Mouse (Mus musculus) lung, postnatal 0 days (tissue): ENCODE measurements around the gene Dglucy. TPM values are rescaled to one million over a fixed set of nuclear protein-coding genes. Genes with fewer than 3 reads are reported as not detected.

Source experiments
- ATAC-seq: fragments of 200-750 bp; cut with Nextera tagmentation; 2 replicates; pipeline ENCODE4 v1.8.0; 2017; ENCODE audit warnings: moderate library complexity
- DNase-seq: peaks from one replicate; pipeline ENCODE4 v3.0.0-alpha.2; 2016; ENCODE audit warnings: low spot score
- H3K27ac ChIP-seq: fragments of 300-500 bp; sonication (generic); 2 replicates; pipeline ENCODE4 v1.5.1; 2014; ENCODE audit warnings: antibody characterized with exemption, mild to moderate bottlenecking, low read length, mixed read lengths
- H3K27me3 ChIP-seq: fragments of 300-500 bp; sonication (generic); replicated peaks from 2 replicates; pipeline ENCODE4 v1.6.1; 2014; ENCODE audit warnings: low read length, mixed read lengths; ENCODE audit not compliant: insufficient read depth
- H3K36me3 ChIP-seq: fragments of 300-500 bp; sonication (generic); 2 replicates; pipeline ENCODE4 v1.6.1; 2014; ENCODE audit warnings: low read length, mixed read lengths; ENCODE audit not compliant: insufficient read depth
- H3K4me1 ChIP-seq: fragments of 300-500 bp; sonication (generic); 2 replicates; pipeline ENCODE4 v1.6.1; 2014; ENCODE audit warnings: antibody characterized with exemption, low read depth, low read length, mixed read lengths; ENCODE audit not compliant: insufficient read depth
- H3K4me2 ChIP-seq: fragments of 300-500 bp; sonication (generic); replicated peaks from 2 replicates; pipeline ENCODE4 v1.6.1; 2014; ENCODE audit warnings: low read depth, mild to moderate bottlenecking, low read length, moderate library complexity, mixed read lengths
- H3K4me3 ChIP-seq: fragments of 300-500 bp; sonication (generic); 2 replicates; pipeline ENCODE4 v1.5.1; 2014; ENCODE audit warnings: low read depth, low read length
- H3K9ac ChIP-seq: fragments of 300-500 bp; sonication (generic); replicated peaks from 2 replicates; pipeline ENCODE4 v1.6.1; 2014; ENCODE audit warnings: low read depth, mild to moderate bottlenecking
- H3K9me3 ChIP-seq: fragments of 300-500 bp; sonication (generic); 2 replicates; pipeline ENCODE4 v1.6.1; 2016; ENCODE audit warnings: low read length, mixed read lengths
- CTCF ChIP-seq: IDR thresholded peaks from 2 replicates; pipeline ENCODE4 v1.5.1; 2016; ENCODE audit warnings: antibody characterized with exemption, mild to moderate bottlenecking
- EP300 ChIP-seq: IDR thresholded peaks from 2 replicates; pipeline ENCODE4 v1.6.1; 2016; ENCODE audit warnings: antibody characterized with exemption, mild to moderate bottlenecking, control low read depth
- WGBS: fragments of 180-500 bp; shearing (Covaris S2); extraction: QIAGEN DNeasy Blood & Tissue Kit; methylation state at CpG from one replicate; pipeline ENCODE4 v1.1.7; 2014; 5-methylcytosine and 5-hydroxymethylcytosine counted together
- polyA plus RNA-seq: library from polyadenylated mRNA; unstranded; fragments of >200 nt; fragmentation: Nextera tagmentation; extraction: Ambion mirVana; gene quantifications from 2 replicates; pipeline ENCODE4 v1.2.1, GENCODE M21; 2015

Dglucy gene
- polyA plus RNA-seq, 1 experiment from 2014 or later = 2.1 TPM

DNA sequence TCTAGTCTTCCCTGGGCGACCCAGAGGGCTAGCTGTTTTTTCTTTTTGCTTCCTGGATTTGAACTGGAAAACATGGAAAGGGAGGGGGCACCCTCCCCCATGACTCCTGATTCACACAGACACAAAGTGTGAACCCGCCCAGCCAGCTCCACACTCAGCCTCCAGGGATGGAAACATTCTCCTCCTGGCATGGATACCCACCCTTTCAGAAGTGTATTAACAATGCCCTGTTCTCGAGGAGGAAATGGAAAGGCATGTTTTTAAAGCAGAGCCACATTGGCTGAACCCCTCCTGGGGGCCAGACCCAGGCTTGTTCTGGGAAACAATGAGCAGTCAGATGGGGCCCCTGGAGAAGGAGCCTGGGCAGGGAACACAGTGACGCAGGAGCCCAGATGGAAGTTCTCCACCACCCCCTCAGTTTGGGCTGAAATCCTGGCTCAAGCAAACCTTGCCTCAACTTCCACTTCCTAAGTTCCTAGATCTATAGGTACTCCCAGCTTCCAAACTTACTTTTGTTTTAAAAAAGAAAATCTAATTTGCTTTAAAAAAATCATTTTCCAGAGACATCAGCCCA is 89.3 kb downstream of the Dglucy start:
- Histone ChIP-seq H3K4me2 (no peak overlapping the region), H3K36me3 (no peaks in the 10 kb centered on the region), H3K9ac (no peak overlapping the region), H3K4me3 (no peak overlapping the region), H3K27me3 (no peaks in the 10 kb centered on the region), H3K9me3 (no peaks in the 10 kb centered on the region), H3K4me1 (no peaks in the 10 kb centered on the region), H3K27ac (no peak overlapping the region)
- no peak for DNase-seq
- no peak for ATAC-seq
- 52% methylated on average over 4 of the region's 4 CpGs for WGBS
- TF ChIP-seq CTCF (no peak), EP300 (no peak)

DNA sequence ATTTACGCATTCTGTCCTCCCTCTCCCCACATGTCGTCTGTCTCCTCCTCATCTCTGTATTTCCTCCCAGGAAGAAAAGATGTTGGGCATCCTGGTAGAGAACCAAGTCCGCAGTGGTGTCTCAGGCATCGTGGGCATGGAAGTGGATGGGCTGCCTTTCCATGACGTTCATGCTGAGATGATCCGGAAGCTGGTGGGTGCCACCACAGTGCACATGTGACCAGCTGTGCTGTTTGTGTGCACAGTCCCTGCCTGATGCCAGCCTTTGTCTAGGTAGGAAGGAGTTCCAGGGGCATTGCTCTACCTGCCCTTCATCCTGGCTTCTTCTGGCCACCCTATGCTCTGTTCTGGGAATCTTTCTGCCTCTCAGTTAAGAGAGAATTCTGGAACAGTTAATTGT is 92.4 kb downstream of the Dglucy start:
- no peak overlapping the region for H3K4me2 ChIP-seq
- no peaks in the 10 kb centered on the region for H3K4me1 ChIP-seq
- no peaks in the 10 kb centered on the region for H3K36me3 ChIP-seq
- no peaks in the 10 kb centered on the region for H3K27me3 ChIP-seq
- ATAC-seq = no peak
- no peak overlapping the region for H3K9ac ChIP-seq
- WGBS = 90% methylated on average over 6 of the region's 6 CpGs
- H3K4me3 ChIP-seq = no peak overlapping the region
- no peaks in the 10 kb centered on the region for H3K9me3 ChIP-seq
- DNase-seq = no peak
- TF ChIP-seq CTCF (no peak), EP300 (no peak)
- H3K27ac ChIP-seq = no peak overlapping the region

DNA sequence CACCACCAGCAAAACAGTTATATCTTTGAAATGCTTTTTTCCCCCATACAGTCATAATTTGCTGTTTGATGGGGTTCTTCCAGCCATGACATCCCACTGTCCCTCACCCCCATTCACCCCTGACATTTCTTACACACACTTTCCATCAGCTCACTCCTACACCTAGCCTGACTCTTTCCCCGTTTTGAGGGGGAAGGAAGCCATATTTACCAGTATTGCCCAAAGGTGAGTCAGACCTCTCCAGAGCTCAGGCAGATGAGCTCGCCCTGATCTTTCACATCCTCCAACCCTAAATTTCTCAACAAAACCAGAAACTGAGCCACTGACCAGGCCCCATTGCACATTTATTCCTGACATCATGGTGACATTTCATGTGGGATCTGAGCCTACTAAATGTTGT is 93.0 kb downstream of the Dglucy start:
- TF ChIP-seq CTCF (no peak), EP300 (no peak)
- no peak for DNase-seq
- H3K9me3 ChIP-seq = no peaks in the 10 kb centered on the region
- H3K9ac ChIP-seq = no peak overlapping the region
- H3K27me3 ChIP-seq = no peaks in the 10 kb centered on the region
- H3K27ac ChIP-seq = no peak overlapping the region
- H3K4me3 ChIP-seq = no peak overlapping the region
- H3K36me3 ChIP-seq = no peaks in the 10 kb centered on the region
- ATAC-seq = no peak
- no peak overlapping the region for H3K4me2 ChIP-seq
- 83% methylated on average over 2 of the region's 2 CpGs for WGBS
- no peaks in the 10 kb centered on the region for H3K4me1 ChIP-seq

DNA sequence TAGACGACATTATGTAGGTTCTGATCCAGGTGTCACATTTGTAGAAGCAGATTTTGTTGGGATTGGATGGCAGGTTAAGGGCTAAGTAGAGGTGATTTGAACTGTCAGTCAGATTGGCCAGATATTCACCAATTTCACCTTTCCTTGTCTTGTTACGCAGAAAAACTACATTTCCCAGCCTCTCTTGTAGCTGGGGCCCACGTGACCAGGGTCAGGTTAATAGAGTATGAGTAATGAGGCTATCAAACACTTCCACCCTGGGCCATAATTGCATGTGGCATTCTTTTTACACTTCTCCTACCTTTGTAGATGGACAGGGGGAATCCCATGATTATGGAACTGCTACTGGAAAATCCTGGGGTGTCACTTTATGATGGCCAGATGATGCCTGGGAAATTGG is 94.8 kb downstream of the Dglucy start:
- Histone ChIP-seq H3K27ac (no peak overlapping the region), H3K4me1 (no peaks in the 10 kb centered on the region), H3K27me3 (no peaks in the 10 kb centered on the region), H3K36me3 (no peaks in the 10 kb centered on the region), H3K9ac (no peak overlapping the region), H3K4me2 (no peak overlapping the region), H3K9me3 (no peaks in the 10 kb centered on the region), H3K4me3 (no peak overlapping the region)
- TF ChIP-seq EP300 = no peak
- no peak for TF ChIP-seq CTCF
- 78% methylated on average over 3 of the region's 3 CpGs for WGBS
- ATAC-seq = no peak
- no peak for DNase-seq

DNA sequence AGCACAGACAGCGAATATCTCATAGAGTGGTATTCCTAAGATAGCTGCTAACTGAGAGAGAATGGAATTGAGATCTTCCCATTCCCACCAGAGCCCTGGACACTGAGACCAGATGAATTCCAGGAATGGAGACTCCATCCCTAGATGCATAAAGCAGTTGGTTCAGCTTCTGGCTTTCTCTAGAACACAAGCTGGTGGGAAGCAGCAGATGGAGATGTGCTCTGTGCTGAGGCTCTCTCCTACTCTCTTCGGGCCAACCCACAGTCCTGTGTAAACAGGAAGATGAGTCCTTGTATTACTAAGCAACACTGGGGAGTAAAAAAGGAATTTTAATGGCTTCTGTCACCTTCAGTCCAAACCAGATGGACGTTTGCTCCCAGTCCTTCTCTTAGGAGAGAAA is 96.7 kb downstream of the Dglucy start:
- Histone ChIP-seq H3K27me3 (no peaks in the 10 kb centered on the region), H3K9ac (no peak overlapping the region), H3K4me1 (no peaks in the 10 kb centered on the region), H3K36me3 (no peaks in the 10 kb centered on the region), H3K27ac (no peak overlapping the region), H3K4me3 (no peak overlapping the region), H3K4me2 (no peak overlapping the region), H3K9me3 (no peaks in the 10 kb centered on the region)
- DNase-seq (no peak), ATAC-seq (no peak)
- 40% methylated on average over 3 of the region's 3 CpGs for WGBS
- no peak for TF ChIP-seq CTCF
- no peak for TF ChIP-seq EP300

DNA sequence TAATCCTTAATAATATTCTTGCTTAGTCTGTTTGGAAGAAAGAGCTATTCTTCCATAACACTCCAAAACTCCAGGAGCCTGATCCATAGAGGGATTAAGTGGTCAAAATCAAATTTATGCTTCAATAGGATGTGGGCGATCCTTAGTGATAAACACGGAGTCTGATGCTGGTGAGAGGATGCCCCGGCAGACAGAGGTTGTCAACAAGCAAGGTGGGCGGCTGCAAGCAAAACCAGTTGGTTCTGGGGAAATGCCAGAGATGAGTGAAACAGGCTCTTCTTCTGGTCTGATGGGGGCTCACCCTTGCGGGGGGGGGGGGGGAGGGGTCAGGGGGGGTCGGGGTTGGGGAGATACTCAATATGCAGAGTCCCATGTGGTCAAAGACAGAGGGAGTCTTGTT is 97.1 kb downstream of the Dglucy start:
- ATAC-seq (no peak), DNase-seq (no peak)
- Histone ChIP-seq H3K27ac (no peak overlapping the region), H3K4me3 (no peak overlapping the region), H3K4me2 (no peak overlapping the region), H3K9ac (no peak overlapping the region), H3K4me1 (no peaks in the 10 kb centered on the region), H3K27me3 (no peaks in the 10 kb centered on the region), H3K36me3 (no peaks in the 10 kb centered on the region), H3K9me3 (no peaks in the 10 kb centered on the region)
- 70% methylated on average over 6 of the region's 6 CpGs for WGBS
- no peak for TF ChIP-seq EP300
- TF ChIP-seq CTCF = no peak

DNA sequence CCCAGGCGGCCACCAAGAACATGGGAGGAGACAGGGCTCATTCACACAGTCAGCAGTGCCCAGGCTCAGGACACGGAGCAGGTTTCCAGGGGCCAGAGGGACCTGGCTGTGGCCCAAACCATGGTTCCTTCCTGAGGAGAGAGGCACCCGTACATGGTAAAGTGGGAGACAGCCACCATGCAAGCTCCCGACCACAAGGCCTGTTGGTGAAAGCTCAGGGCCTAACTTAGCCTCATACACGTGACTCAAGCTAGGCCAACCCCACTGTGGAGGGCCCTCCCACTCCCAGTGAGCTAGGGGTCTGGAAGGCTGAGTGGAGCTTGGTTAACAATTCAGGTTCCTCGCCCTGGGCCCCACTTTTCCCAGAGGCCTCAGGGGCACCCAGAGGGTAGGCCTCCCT is 99.1 kb downstream of the Dglucy start:
- 61% methylated on average over 6 of the region's 6 CpGs for WGBS

More for the DNA sequence above, 99.1 kb downstream of the Dglucy start:
- no peaks in the 10 kb centered on the region for H3K4me1 ChIP-seq
- ATAC-seq = no peak
- TF ChIP-seq CTCF (no peak), EP300 (no peak)
- H3K27ac ChIP-seq = no peak overlapping the region
- DNase-seq = no peak
- no peak overlapping the region for H3K9ac ChIP-seq
- H3K4me3 ChIP-seq = no peak overlapping the region
- H3K9me3 ChIP-seq = no peaks in the 10 kb centered on the region
- no peaks in the 10 kb centered on the region for H3K36me3 ChIP-seq
- no peak overlapping the region for H3K4me2 ChIP-seq
- H3K27me3 ChIP-seq = no peaks in the 10 kb centered on the region
